Mouse (Mus musculus) MEL (cell line): ENCODE data around the gene Pikfyve. TPM values are rescaled to one million over a fixed set of nuclear protein-coding genes. Genes with fewer than 3 reads are reported as not detected.

Experiments
- DNase-seq: peaks from one replicate; pipeline ENCODE4 v3.0.0; 2011; ENCODE audit warnings: low read depth, low spot score
- H3K27ac ChIP-seq: 2 replicates; pipeline ENCODE4 v1.5.1; 2012; ENCODE audit warnings: low read depth, mild to moderate bottlenecking, control low read depth, low read length, moderate library complexity; ENCODE audit not compliant: control insufficient read depth
- H3K27me3 ChIP-seq, 2 experiments: fragments of 150-350 bp in 1 of 2; sonication (generic) in 1 of 2; 2 replicates each; pipeline ENCODE4 v1.6.1; 2012; ENCODE audit warnings: low read length in 2 of 2, mild to moderate bottlenecking in 2 of 2, improper control_type of control experiment in 1 of 2, moderate library complexity in 1 of 2; ENCODE audit not compliant: insufficient read depth in 2 of 2, control insufficient read depth in 1 of 2
- H3K36me3 ChIP-seq, 2 experiments: 2 replicates each; pipeline ENCODE4 v1.6.1; 2012 to 2014; ENCODE audit warnings: low read length in 2 of 2, improper control_type of control experiment in 1 of 2, inconsistent platforms in 1 of 2, mild to moderate bottlenecking in 1 of 2; ENCODE audit not compliant: insufficient read depth in 2 of 2, control insufficient read depth in 1 of 2
- H3K4me1 ChIP-seq, 2 experiments: fragments of 150-350 bp in 1 of 2; sonication (generic) in 1 of 2; 2 replicates each; pipeline ENCODE4 v1.6.1; 2012; ENCODE audit warnings: low read length in 2 of 2, improper control_type of control experiment in 1 of 2, mild to moderate bottlenecking in 1 of 2; ENCODE audit not compliant: insufficient read depth in 2 of 2, control insufficient read depth in 1 of 2
- H3K4me3 ChIP-seq, 2 experiments: fragments of 150-350 bp in 1 of 2; sonication (generic) in 1 of 2; 2 replicates each; pipeline ENCODE4 v1.5.1; 2012; ENCODE audit warnings: low read depth in 2 of 2, low read length in 2 of 2, mild to moderate bottlenecking in 2 of 2, moderate library complexity in 2 of 2, control low read depth in 1 of 2, improper control_type of control experiment in 1 of 2; ENCODE audit not compliant: control insufficient read depth in 1 of 2, insufficient read depth in 1 of 2
- H3K79me2 ChIP-seq: 2 replicates; pipeline ENCODE4 v1.6.1; 2012; ENCODE audit warnings: mild to moderate bottlenecking, low read length, moderate library complexity; ENCODE audit not compliant: control insufficient read depth, poor library complexity, insufficient read depth
- H3K9ac ChIP-seq: 2 replicates; pipeline ENCODE4 v1.6.1; 2012; ENCODE audit warnings: low read depth, mild to moderate bottlenecking, control low read depth, low read length, moderate library complexity; ENCODE audit not compliant: control insufficient read depth, poor library complexity, severe bottlenecking
- H3K9me3 ChIP-seq: fragments of 150-350 bp; sonication (generic); replicated peaks from 2 replicates; pipeline ENCODE4 v1.6.1; 2012; ENCODE audit warnings: mild to moderate bottlenecking, low read length, improper control_type of control experiment, moderate library complexity; ENCODE audit not compliant: insufficient read depth
- CHD1 ChIP-seq: IDR thresholded peaks from 2 replicates; pipeline ENCODE4 v1.6.1; 2012; ENCODE audit warnings: low read depth, mild to moderate bottlenecking, inconsistent platforms, low read length, improper control_type of control experiment
- CTCF ChIP-seq, 3 experiments: IDR thresholded peaks in 2 of 3; conservative IDR thresholded peaks in 1 of 3; 2 replicates each; pipeline ENCODE4 v1.5.1; 2011 to 2012; ENCODE audit warnings: low read length in 3 of 3, low read depth in 2 of 3, mild to moderate bottlenecking in 2 of 3, improper control_type of control experiment in 1 of 3, inconsistent platforms in 1 of 3, mixed read lengths in 1 of 3, moderate library complexity in 1 of 3; ENCODE audit not compliant: control insufficient read depth in 1 of 3, insufficient read depth in 1 of 3, poor library complexity in 1 of 3, severe bottlenecking in 1 of 3
- GATA1 ChIP-seq: IDR thresholded peaks from 2 replicates; pipeline ENCODE4 v1.6.1; 2011; ENCODE audit warnings: low read depth, low read length, improper control_type of control experiment
- MAX ChIP-seq: IDR thresholded peaks from 2 replicates; pipeline ENCODE4 v1.6.1; 2011; ENCODE audit warnings: low read length, improper control_type of control experiment
- MAZ ChIP-seq: IDR thresholded peaks from 2 replicates; pipeline ENCODE4 v1.6.1; 2012; ENCODE audit warnings: low read depth, mild to moderate bottlenecking, inconsistent platforms, low read length, improper control_type of control experiment
- MEF2A ChIP-seq: IDR thresholded peaks from 2 replicates; pipeline ENCODE4 v1.6.1; 2014; ENCODE audit warnings: low read depth, mild to moderate bottlenecking, inconsistent platforms, low read length, improper control_type of control experiment; ENCODE audit not compliant: poor library complexity, insufficient replicate concordance, severe bottlenecking; ENCODE audit errors: extremely low read depth
- MYB ChIP-seq: IDR thresholded peaks from 2 replicates; pipeline ENCODE4 v1.6.1; 2011; ENCODE audit warnings: mild to moderate bottlenecking, low read depth, low read length, improper control_type of control experiment
- NELFE ChIP-seq: IDR thresholded peaks from 2 replicates; pipeline ENCODE4 v1.6.1; 2011; ENCODE audit warnings: low read depth, low read length, improper control_type of control experiment
- RAD21 ChIP-seq: IDR thresholded peaks from 2 replicates; pipeline ENCODE4 v1.6.1; 2011; ENCODE audit warnings: mild to moderate bottlenecking, low read depth, low read length, improper control_type of control experiment
- SIN3A ChIP-seq: IDR thresholded peaks from 2 replicates; pipeline ENCODE4 v1.6.1; 2012; ENCODE audit warnings: low read length, improper control_type of control experiment, inconsistent platforms
- SMC3 ChIP-seq: IDR thresholded peaks from 2 replicates; pipeline ENCODE4 v1.6.1; 2011; ENCODE audit warnings: low read depth, low read length, improper control_type of control experiment
- UBTF ChIP-seq: IDR thresholded peaks from 2 replicates; pipeline ENCODE4 v1.6.1; 2012; ENCODE audit warnings: low read depth, mild to moderate bottlenecking, inconsistent platforms, low read length, improper control_type of control experiment, moderate library complexity, borderline replicate concordance; ENCODE audit not compliant: insufficient read depth
- USF1 ChIP-seq: IDR thresholded peaks from 2 replicates; pipeline ENCODE4 v1.6.1; 2014; ENCODE audit warnings: low read depth, mild to moderate bottlenecking, inconsistent platforms, low read length, improper control_type of control experiment, moderate library complexity
- USF2 ChIP-seq, 2 experiments: IDR thresholded peaks; 2 replicates each; pipeline ENCODE4 v1.6.1; 2011 to 2012; ENCODE audit warnings: improper control_type of control experiment in 2 of 2, low read length in 2 of 2, borderline replicate concordance in 1 of 2, inconsistent platforms in 1 of 2, low read depth in 1 of 2, mild to moderate bottlenecking in 1 of 2; ENCODE audit not compliant: insufficient read depth in 1 of 2
- ZC3H11A ChIP-seq: IDR thresholded peaks from 2 replicates; pipeline ENCODE4 v1.6.1; 2012; ENCODE audit warnings: low read depth, mild to moderate bottlenecking, inconsistent platforms, low read length, improper control_type of control experiment
- ZKSCAN1 ChIP-seq: IDR thresholded peaks from 2 replicates; pipeline ENCODE4 v1.6.1; 2012; ENCODE audit warnings: low read depth, mild to moderate bottlenecking, inconsistent platforms, low read length, improper control_type of control experiment, moderate library complexity
- ZNF384 ChIP-seq: IDR thresholded peaks from 2 replicates; pipeline ENCODE4 v1.6.1; 2012; ENCODE audit warnings: low read depth, mild to moderate bottlenecking, inconsistent platforms, low read length, improper control_type of control experiment
- polyA plus RNA-seq, 2 experiments: library from polyadenylated mRNA; stranded (reverse) in 1 of 2; unstranded in 1 of 2; fragments of >175 nt in 1 of 2; fragments of >200 nt in 1 of 2; gene quantifications; 2 replicates each; pipeline versions ENCODE4 v1.2.1 to v1.2.4; 2012; ENCODE audit warnings: low replicate concordance in 2 of 2, low read depth in 1 of 2; ENCODE audit not compliant: insufficient read length in 2 of 2, insufficient read depth in 1 of 2, missing spikeins in 1 of 2
- total RNA-seq: library from RNA; depleted of rRNA; stranded (reverse); fragments of 300-350 nt; gene quantifications from 2 replicates; pipeline ENCODE4 v1.2.3, GENCODE M21; 2012

Pikfyve gene
- total and polyA plus RNA-seq, 3 experiments: 11.5 to 13.3 TPM; not detected in 1

DNA sequence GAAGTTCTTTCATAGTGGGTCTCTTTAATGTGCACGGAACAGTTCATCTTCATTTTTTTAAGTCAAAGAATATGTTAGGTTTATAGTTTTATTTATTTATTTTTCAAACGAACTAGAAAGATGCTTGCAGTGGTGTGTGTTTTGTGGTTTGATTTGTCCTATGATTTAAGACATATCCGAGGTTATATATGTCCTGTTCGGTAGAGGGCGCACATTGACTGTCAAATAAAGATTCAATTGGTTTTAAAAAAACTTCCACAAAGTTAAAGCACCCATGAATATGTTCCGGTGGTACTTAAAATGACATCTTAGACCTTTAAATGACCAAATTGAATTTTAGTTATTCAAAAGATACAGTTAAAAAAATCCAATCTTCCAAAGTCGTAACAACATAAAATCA, 125.6 kb downstream of the Pikfyve start:
- Histone ChIP-seq H3K79me2 (no peaks in the 10 kb centered on the region), H3K4me3 (no peak overlapping the region), H3K36me3 (no peaks in the 10 kb centered on the region), H3K27ac (no peak overlapping the region), H3K27me3 (peaks cover under 1 to 4% of the 10 kb centered on the region in 2 experiments; a peak in 3 of 4 replicates), H3K9me3 (no peaks in the 10 kb centered on the region), H3K4me1 (no peaks in the 10 kb centered on the region), H3K9ac (no peak overlapping the region)
- DNase-seq: peak; percentile 62
- TF ChIP-seq MEF2A: no peak
- TF ChIP-seq CTCF (IDR thresholded peaks at IDR 0.05 in 2 of 3, conservative IDR thresholded peaks at IDR 0.05 in 1 of 3; ENCODE audit: control insufficient read depth in 1 of 3, insufficient read depth in 1 of 3, low read depth in 2 of 3, low read length in 3 of 3, poor library complexity in 1 of 3, severe bottlenecking in 1 of 3): peak in 2 of 3 experiments; percentile 29 to 71; a peak in 4 of 6 replicates
- peak; percentile 87 for TF ChIP-seq RAD21
- no peak for TF ChIP-seq GATA1
- TF ChIP-seq ZNF384: peak; percentile 65; the same call in 1 of the 2 replicates
- peak; percentile 66 for TF ChIP-seq SMC3
- peak; percentile 41 for TF ChIP-seq ZC3H11A

DNA sequence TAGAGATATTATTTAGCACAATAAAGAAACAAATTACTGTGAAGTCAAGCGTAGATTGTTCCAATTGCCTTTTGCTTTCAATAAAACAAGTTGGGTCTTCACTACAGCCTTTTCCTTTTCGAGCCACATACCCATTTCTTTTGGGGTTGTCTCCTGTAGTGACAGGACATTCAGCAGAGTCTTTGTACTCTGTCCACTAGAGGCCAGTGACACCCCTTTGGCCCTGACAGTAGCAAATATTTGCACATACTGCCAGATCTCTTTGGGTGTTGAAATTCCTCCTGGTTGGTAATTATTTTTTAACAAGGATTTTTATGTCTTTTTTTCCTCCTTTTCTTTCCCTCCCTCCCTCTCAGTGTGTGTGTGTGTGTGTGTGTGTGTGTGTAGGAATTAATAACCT, 126.4 kb downstream of the Pikfyve start:
- H3K4me1 ChIP-seq: no peaks in the 10 kb centered on the region
- no peak overlapping the region for H3K9ac ChIP-seq
- no peak overlapping the region for H3K4me3 ChIP-seq
- TF ChIP-seq CHD1 (no peak), USF1 (no peak), MAX (no peak), ZKSCAN1 (no peak), USF2 (IDR thresholded peaks at IDR 0.05; ENCODE audit: borderline replicate concordance in 1 of 2, insufficient read depth in 1 of 2, low read depth in 1 of 2, low read length in 2 of 2) (no peak), MEF2A (no peak), GATA1 (no peak), UBTF (no peak), RAD21 (no peak), NELFE (no peak), SIN3A (no peak), MAZ (no peak), MYB (no peak)
- H3K27me3 ChIP-seq: peaks cover 2 to 6% of the 10 kb centered on the region in 2 experiments
- H3K27ac ChIP-seq: no peak overlapping the region
- H3K79me2 ChIP-seq: no peaks in the 10 kb centered on the region
- H3K36me3 ChIP-seq: no peaks in the 10 kb centered on the region
- no peak for DNase-seq
- H3K9me3 ChIP-seq: no peaks in the 10 kb centered on the region
